In the genomic region with DNA sequence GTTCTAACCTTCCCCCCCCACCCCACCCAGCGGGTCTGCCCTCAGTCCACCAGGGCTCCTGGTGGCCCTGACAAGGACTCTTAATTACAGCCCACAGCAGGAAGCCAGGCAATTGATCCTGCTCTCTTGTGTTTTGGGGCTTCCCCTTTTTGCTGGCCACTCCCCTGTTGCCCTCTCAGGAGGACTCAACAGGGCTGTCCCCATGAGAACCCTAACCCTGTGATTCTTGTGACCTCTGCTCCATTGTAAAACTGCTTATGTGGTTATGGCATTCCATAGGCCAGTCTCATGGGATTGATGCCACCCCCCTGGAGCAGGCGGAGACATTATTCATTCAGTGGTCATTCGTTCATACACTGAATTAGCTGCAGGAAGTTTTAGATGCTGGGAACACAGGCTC, we compare ENCODE assay signal across 15 mouse cellular contexts. TPM values are rescaled to one million over a fixed set of nuclear protein-coding genes. Genes with fewer than 3 reads are reported as not detected.
DNase-seq lines count a peak whose midpoint lies in the region; ATAC-seq and TF ChIP-seq lines count a peak whose summit lies in the region.
"Had no signal": no experiment of that assay in that cellular context is flagged by ENCODE, and none has a peak within 500 bp of the region (broad histone marks: within the 10 kb centered on the region; RNA-seq: fewer than 3 reads in every experiment).

No protein-coding gene starts in this region.

- H3K4me1 ChIP-seq in hindbrain, embryonic 10.5 days (replicated peaks): peaks cover 67% of the 10 kb centered on the region
- peaks cover 29% of the 10 kb centered on the region for H3K4me1 ChIP-seq in hindbrain, embryonic 13.5 days (replicated peaks)
- peaks cover 66% of the 10 kb centered on the region for H3K4me1 ChIP-seq in G1E (ENCODE audit: insufficient read depth, low read depth, low read length)

- H3K4me2 ChIP-seq in hindbrain, embryonic 13.5 days: no peak overlapping the region
- H3K4me2 ChIP-seq: hindbrain, embryonic 14.5 days; kidney, embryonic 15.5 days; limb, embryonic 12.5 days; lung, embryonic 15.5 days; midbrain, embryonic 13.5 days; neural tube, embryonic 13.5 days had no signal

- H3K9me3 ChIP-seq in hindbrain, embryonic 10.5 days: no peaks in the 10 kb centered on the region
- H3K9me3 ChIP-seq in hindbrain, embryonic 13.5 days: no peaks in the 10 kb centered on the region
- no peaks in the 10 kb centered on the region for H3K9me3 ChIP-seq in G1E (replicated peaks)
- H3K9me3 ChIP-seq: kidney, embryonic 15.5 days; limb, embryonic 12.5 days; lung, embryonic 15.5 days; midbrain, embryonic 13.5 days; neural tube, embryonic 13.5 days had no signal

- no peak for ATAC-seq in hindbrain, embryonic 13.5 days (ENCODE audit: low FRiP score)
- ATAC-seq in G1E (ENCODE audit: extremely low read depth, insufficient number of reproducible peaks, low FRiP score, poor library complexity, severe bottlenecking): peak; percentile 59
- ATAC-seq in granulocyte monocyte progenitor cell, adult 5-6 weeks (replicated peaks; ENCODE audit: poor library complexity, severe bottlenecking): peak; percentile 46
- peak; percentile 49 for ATAC-seq in neutrophil, adult 5-6 weeks (ENCODE audit: extremely low read depth, insufficient number of reproducible peaks, low FRiP score, poor library complexity, severe bottlenecking)
- ATAC-seq: midbrain, embryonic 13.5 days had no signal

- H3K27ac ChIP-seq in hindbrain, embryonic 10.5 days: 0 out of 2 replicates have a peak overlapping the region, but pooled peaks have one; percentile 41
- no peak overlapping the region for H3K27ac ChIP-seq in hindbrain, embryonic 13.5 days
- H3K27ac ChIP-seq: hindbrain, embryonic 14.5 days; lung, embryonic 15.5 days; midbrain, embryonic 13.5 days; neural tube, embryonic 13.5 days had no signal

- 27% methylated on average over 3 of the region's 3 CpGs for WGBS in hindbrain, embryonic 10.5 days
- 36% methylated on average over 3 of the region's 3 CpGs for WGBS in hindbrain, embryonic 13.5 days

- H3K4me3 ChIP-seq in hindbrain, embryonic 10.5 days: no peak overlapping the region
- no peak overlapping the region for H3K4me3 ChIP-seq in hindbrain, embryonic 13.5 days
- H3K4me3 ChIP-seq in G1E (ENCODE audit: low read depth, low read length): no peak overlapping the region
- H3K4me3 ChIP-seq: kidney, embryonic 15.5 days; limb, embryonic 12.5 days; lung, embryonic 15.5 days; midbrain, embryonic 13.5 days; neural tube, embryonic 13.5 days had no signal

- no peak for TF ChIP-seq CTCF in G1E (IDR thresholded peaks at IDR 0.05; ENCODE audit: low read depth, low read length)

- no peaks in the 10 kb centered on the region for H3K36me3 ChIP-seq in hindbrain, embryonic 10.5 days
- H3K36me3 ChIP-seq in hindbrain, embryonic 13.5 days: no peaks in the 10 kb centered on the region
- peaks cover 53% of the 10 kb centered on the region for H3K36me3 ChIP-seq in G1E (replicated peaks)
- H3K36me3 ChIP-seq: kidney, embryonic 15.5 days; limb, embryonic 12.5 days; lung, embryonic 15.5 days; midbrain, embryonic 13.5 days; neural tube, embryonic 13.5 days had no signal

- no peak overlapping the region for H3K9ac ChIP-seq in hindbrain, embryonic 13.5 days
- H3K9ac ChIP-seq: hindbrain, embryonic 14.5 days; kidney, embryonic 15.5 days; limb, embryonic 12.5 days; lung, embryonic 15.5 days; midbrain, embryonic 13.5 days; neural tube, embryonic 13.5 days had no signal

- DNase-seq in hindbrain, embryonic 10.5 days (ENCODE audit: low spot score): no peak
- DNase-seq in G1E (ENCODE audit: low spot score): peak; percentile 81
- DNase-seq in thymus, postnatal 14 days: no peak
- DNase-seq in cerebellum, postnatal 4 days (ENCODE audit: low spot score in 2 of 2): no peak
- DNase-seq in cerebellum, adult 11 months: no peak
- DNase-seq: right cerebral cortex, postnatal 25 days had no signal

- no peaks in the 10 kb centered on the region for H3K27me3 ChIP-seq in hindbrain, embryonic 10.5 days (ENCODE audit: insufficient read depth, poor library complexity, severe bottlenecking)
- no peaks in the 10 kb centered on the region for H3K27me3 ChIP-seq in hindbrain, embryonic 13.5 days
- no peaks in the 10 kb centered on the region for H3K27me3 ChIP-seq in G1E (ENCODE audit: insufficient read depth, low read length)
- H3K27me3 ChIP-seq: kidney, embryonic 15.5 days; limb, embryonic 12.5 days; lung, embryonic 15.5 days; midbrain, embryonic 13.5 days; neural tube, embryonic 13.5 days had no signal

RNA-seq across cellular contexts. Expression of a gene that starts 30.6 kb away (rescaled TPM):
- polyA plus RNA-seq in hindbrain, embryonic 10.5 days (2016; fragmentation: Nextera tagmentation; extraction: Ambion mirVana): 3.0 TPM in 2 replicates
- polyA plus RNA-seq in hindbrain, embryonic 13.5 days (2015; fragmentation: Nextera tagmentation; extraction: Ambion mirVana): 2.1 TPM in 2 replicates
- 31.0 and 31.4 TPM in 2 replicates for total RNA-seq in G1E (2014; fragmentation: Nextera tagmentation)
- total RNA-seq in G1E (2017): 47.5 and 52.1 TPM in 2 replicates
- 30.1 and 36.0 TPM in 2 replicates for polyA plus RNA-seq in G1E (2012)
- total RNA-seq in granulocyte monocyte progenitor cell, adult 5-6 weeks (2014; fragmentation: Nextera tagmentation): 13.3 and 15.7 TPM in 2 replicates
- 12.7 and 13.2 TPM in 2 replicates for total RNA-seq in granulocyte monocyte progenitor cell, adult 5-6 weeks (2017)
- 193 and 200 TPM in 2 replicates for total RNA-seq in neutrophil, adult 5-6 weeks (2017)

RNA-seq across cellular contexts. Expression of a gene that starts 31.8 kb away (rescaled TPM):
- polyA plus RNA-seq in hindbrain, embryonic 10.5 days (2016; fragmentation: Nextera tagmentation; extraction: Ambion mirVana): 0.45 TPM in 1 of 2 replicates, not detected in the other
- not detected in 2 replicates for polyA plus RNA-seq in hindbrain, embryonic 13.5 days (2015; fragmentation: Nextera tagmentation; extraction: Ambion mirVana)
- total RNA-seq in G1E (2014; fragmentation: Nextera tagmentation) (1.4 and 4.6 TPM in 2 replicates), G1E (2017) (3.5 and 5.5 TPM in 2 replicates)
- polyA plus RNA-seq in G1E (2012): 0.12 TPM in 1 of 2 replicates, not detected in the other
- not detected in 2 replicates for total RNA-seq in granulocyte monocyte progenitor cell, adult 5-6 weeks (2014; fragmentation: Nextera tagmentation)
- 1.2 TPM in 1 of 2 replicates, not detected in the other for total RNA-seq in granulocyte monocyte progenitor cell, adult 5-6 weeks (2017)
- total RNA-seq in neutrophil, adult 5-6 weeks (2017): 4.5 and 4.9 TPM in 2 replicates
- polyA plus RNA-seq: hindbrain, embryonic 14.5 days had no signal
